Mouse (Mus musculus): ENCODE measurements around the gene Sept9.
A peak's percentile ranks its signal among the peaks of the same experiment; 100 is the strongest.

The Sept9 gene

DNA sequence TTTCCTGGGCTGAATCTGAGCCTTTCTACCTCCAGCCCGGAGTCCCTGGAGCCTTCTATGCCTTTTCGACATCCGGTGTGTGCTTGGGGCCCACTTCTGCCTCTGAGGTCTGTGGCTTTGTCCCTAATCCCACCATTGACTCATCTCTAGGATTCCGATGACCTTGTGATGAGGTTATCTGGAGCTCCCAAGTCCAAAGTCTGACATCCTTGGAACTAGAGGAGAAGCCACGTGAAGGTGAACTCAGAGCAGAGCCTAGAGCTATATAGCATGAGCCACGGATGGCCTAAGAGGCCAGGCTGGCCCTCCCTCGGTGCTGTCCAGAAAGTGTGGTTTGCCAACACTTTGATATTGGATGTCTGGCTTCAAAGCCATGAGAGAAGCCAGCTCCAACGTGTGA, 23.4 kb downstream of the Sept9 start:
- no peak for DNase-seq

DNA sequence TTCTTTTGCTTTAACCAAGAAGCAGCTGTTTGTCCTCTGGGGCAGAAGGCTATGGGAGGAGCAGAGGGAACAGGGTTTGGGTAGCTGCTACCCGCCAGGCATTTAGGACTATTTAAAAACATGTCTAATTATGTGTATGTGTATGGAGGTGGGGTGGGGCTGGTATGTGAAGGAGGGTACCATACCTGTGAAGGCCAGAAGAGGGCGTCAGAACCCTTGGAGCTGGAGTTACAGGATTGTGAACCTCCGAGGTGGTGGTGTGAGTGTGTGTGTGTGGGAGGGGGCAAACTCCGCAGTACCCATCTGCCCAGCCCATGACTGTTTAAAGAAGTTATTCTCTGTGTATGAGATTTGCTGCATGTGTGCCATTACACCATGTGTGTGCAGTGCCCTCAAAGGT, 25.3 kb downstream of the Sept9 start:
- DNase-seq: no peak

DNA sequence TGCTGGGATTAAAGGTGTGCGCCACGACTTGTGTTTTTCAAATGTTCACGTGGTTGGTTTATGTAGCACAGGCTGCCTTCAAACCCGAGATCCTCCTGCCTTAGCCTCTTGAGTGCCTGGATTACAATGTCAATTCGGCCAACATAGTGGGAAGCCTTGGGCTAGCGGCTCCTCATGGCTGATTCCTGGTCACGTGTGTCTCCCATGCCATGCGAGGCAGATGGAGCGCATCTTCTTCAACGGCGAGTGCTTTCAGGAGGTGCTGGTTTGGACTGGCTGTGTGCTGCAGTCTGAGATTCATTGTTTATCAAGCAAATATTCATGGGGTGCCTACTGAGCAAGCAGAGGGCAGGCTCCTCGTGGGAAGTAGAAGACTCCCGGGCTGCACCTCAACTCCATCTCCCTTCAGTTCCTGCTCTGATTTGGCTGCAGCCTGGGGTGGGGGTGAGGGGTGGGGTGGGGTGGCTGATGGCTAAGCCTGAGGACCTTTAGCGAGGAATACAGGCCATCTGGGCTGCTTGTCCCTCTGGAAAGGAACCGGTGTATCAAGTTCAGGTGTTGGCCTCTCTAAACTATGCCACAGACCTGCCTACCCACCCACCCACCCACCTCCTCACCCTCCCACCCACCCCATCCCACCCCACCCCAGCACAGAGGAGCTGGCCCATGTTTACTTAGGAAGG, 26.2 kb downstream of the Sept9 start:
- no peak for DNase-seq

DNA sequence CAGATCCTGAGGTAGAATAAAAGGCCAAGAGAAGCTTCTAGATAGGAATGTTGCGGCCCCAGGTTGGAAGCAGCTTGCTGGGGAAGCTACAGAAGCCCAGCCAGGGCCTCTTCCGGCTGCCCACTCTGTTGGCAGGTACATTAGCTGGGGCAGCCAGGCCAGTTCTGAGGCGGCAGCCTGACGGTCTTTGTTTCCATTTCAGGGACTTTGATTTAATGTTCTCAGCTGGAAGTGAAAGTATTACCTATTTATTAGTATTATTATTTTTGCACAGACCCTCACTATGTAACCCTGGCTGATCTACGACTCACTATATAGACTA, 26.7 kb downstream of the Sept9 start:
- DNase-seq: no peak

DNA sequence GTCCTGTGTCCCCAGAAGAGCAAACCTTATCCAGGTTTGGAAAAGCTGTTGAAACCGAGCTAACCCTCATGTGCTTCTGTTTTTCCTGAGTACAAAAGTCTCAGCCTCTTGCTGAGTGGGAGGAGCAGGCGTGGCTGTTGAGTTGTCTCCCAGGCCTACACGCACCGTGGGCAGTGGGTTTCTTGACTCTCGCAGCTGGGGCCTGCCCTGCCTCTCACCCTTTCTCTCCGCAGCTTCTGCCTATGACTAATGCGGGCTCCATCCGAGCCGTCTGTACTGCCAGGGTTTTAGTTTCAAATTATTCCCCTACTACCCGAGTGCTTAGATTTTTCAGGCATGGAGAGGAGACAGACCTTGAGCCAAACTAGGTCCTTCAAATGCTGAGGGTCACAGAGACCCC, 28.7 kb downstream of the Sept9 start:
- no peak for DNase-seq

DNA sequence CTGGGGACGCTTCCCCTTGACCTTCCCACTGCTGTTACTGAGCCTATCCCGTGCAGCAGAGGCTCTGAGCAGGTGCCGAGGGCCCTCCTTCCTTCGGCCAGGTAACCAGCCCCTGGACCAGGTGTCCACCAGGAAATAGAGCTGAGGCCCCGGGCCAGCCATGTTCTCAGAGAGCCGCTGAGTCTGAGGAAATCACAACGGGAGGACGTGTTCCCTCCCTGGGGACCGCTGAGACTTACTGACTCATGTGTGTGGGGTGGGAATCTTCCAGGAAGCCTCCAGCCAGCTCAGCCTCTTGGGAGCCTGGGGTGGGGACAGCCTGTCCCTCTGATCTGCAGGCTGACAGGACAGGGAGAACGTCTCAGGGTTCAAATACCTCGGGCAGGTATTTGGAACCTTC, 32.1 kb downstream of the Sept9 start:
- peak; percentile 48 to 50 for DNase-seq

DNA sequence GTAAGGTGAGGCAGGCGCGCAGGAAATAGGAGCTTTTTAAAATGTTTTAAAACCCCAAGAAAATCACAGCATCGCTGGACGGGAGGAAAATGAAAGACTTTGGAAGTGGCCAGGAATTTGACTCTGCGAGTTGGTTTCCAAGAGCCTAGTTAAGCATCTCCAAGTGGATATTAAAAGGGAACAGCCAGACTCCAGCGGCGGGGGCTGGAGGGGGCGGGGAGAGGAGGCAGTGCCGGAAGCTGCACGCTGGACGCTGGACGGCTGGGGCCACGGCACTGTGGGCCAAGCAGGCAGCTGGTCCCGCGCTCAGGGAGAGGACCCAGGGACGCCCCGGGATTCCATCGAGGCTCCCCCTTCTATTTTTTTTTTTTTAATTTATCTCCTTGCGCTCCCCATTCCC, 32.6 kb downstream of the Sept9 start:
- DNase-seq: peak; percentile 60 to 66

DNA sequence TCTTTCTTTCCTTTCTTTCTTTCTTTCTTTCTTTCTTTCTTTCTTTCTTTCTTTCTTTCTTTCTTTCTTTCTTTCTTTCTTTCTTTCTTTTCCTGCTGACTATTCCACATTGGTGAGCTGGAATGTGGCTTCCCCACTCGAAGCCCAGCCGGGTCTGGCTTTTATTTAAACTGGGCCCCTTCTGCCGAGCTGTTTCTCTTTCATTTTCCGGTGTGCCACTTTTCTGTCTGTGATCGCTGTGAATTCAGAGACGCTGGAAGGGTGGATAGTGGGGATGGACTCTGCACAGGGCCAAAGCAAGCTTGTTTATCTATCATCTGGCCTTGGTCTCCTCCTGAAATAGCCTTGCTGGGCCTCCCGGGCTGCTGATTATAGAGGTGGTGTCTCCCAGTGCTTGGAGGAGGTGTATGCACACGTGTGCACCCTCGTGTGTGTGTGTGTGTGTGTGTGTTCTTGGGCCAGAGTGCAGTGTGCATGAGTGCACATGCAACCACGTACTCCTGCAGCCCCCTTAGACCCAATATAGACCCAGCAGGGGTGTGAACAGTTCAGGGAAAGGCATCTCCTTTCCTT, 33.5 kb downstream of the Sept9 start:
- DNase-seq: no peak

DNA sequence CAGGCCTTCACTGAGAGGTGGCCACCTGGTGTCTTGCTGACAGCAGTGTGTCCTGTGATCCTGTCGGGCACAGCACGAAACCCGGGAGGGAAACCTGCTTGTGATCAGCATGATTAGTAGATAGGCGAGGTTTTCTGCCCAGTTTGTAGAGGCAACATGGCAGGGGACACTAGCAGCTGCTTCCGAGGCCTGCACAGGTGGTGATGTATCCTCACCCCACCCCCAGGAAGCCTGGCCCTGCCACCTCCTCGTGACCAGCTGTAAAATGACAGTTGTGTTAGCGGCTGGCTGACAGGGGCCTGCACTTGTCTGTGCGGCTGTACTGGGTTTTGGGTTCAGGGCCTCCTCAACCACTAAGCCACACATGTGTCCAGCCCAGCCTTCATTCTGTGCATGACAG, 34.4 kb downstream of the Sept9 start:
- DNase-seq: no peak

DNA sequence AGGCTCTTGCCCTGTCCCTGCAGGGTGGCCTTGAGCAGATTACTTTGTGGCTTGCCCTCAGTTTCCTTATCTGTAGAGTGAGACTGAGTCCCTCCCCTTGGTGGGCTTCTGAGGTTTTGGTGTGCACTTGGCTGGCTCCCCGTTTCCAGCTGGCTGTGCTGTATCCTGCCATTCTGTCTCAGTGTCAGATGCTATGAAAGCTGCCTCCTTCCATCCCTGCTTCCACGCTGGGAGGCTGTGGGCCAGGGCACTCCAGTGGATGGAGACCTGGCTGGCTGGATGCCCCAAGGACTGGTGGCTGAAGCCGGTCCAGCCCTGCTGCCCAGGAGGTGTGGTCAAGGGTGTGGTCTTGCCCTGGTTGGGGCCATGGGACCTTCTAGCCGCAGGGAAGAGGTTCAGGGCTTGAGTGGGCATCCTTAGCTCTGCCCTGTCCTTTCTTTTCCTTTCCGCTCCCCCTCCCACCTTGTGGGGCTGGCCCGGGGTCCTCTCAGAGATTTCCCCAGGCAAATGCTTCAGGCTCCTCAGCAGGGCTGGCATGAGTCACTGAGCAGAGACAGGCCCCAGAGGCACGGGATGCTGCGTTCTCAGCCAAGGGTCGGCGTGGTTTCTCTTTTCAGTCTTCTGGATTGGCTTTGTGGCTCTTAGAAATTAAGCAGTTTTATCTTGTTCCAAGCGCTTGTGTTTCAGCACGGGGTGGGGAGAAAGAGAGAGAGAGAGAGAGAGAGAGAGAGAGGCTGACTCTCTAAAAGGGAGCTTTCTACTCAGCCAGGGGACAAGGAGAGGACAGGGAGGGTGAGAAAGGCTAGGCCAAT, 35.8 kb downstream of the Sept9 start:
- no peak for DNase-seq

DNA sequence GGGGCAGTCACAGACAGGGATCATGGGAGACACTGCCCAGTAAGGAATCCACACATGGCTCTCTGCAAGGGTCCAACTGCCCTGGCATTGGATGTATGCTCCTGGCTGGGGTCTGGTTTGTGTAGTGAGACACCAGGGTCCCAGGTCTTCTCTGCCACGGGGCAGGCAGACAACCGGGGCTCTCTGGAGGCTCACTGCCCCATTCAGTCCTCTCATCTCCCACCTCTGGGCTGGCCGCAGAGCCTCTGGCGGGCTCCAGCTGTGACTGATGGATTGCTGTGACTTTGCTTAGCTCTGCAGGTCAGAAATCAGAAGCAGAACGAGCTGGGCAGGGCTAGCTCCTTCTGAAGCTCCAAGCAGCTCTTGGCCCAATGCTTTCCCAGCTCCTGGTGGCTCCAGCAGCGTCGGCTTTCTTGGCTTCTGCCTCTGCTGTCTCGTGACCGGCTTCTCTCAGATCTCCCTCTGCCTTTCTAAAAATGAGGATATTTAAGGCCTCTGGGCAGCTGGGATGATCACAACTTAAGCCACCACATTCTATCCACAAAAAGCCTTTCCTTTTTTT, 36.5 kb downstream of the Sept9 start:
- DNase-seq: peak in 1 of 2 experiments; percentile 32

DNA sequence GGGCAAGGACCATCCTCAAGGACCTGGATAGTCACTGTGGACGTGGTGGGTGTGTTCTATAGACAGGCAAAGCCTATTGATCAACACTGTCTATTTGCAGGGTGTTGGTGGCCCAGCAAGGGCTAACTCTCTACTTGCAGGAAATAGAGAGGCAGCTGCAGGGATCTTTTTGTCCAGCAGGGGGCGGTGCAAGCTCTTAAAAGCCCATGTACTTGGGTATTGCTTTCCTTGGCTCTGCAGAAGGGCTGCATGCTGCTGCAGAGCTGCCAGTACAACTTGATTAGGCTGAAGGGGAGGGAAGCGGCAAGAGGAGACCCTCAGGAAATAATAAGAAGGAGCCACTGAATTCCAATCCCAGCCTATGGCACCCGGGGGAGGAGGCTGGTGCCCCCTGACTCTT, 38.7 kb downstream of the Sept9 start:
- peak; percentile 83 to 96 for DNase-seq

DNA sequence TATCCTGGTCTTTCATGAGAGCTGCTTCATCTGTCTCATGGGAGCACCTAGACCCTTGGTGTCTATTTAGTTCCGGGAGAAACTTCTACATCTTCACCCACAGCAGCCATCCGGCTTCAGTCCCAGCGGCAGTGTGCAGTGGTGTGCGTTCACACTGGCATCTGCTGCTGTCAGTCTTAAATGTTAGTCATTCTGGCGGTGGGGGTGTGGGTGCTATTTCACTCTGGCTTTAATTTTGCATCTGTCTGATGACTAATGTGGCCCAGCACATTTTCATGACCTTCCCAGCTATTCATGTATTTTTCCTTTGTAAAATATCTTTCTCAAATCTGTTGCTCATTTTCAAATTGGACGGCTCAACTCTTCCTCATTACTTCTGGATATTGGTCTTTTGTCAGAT, 40.2 kb downstream of the Sept9 start:
- DNase-seq: no peak

DNA sequence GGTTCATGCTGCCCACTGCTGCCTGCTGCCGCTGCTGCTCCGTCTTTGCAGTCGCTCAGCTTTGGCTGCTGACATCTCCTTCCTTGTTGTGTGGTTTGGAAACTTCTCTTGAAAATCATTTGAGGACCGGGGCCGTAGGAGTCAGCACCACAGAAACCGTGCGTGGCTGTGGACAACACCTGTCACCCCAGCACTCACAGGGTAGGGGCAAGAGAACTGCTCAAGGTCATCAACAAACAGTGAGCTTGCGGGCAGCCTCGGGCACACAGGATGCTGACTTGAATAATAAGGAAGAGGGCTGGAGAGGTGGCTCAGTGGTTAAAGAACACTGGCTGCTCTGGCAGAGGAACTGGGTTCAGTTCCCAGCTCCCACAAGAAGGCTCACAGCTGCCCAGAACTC, 40.9 kb downstream of the Sept9 start:
- no peak for DNase-seq

DNA sequence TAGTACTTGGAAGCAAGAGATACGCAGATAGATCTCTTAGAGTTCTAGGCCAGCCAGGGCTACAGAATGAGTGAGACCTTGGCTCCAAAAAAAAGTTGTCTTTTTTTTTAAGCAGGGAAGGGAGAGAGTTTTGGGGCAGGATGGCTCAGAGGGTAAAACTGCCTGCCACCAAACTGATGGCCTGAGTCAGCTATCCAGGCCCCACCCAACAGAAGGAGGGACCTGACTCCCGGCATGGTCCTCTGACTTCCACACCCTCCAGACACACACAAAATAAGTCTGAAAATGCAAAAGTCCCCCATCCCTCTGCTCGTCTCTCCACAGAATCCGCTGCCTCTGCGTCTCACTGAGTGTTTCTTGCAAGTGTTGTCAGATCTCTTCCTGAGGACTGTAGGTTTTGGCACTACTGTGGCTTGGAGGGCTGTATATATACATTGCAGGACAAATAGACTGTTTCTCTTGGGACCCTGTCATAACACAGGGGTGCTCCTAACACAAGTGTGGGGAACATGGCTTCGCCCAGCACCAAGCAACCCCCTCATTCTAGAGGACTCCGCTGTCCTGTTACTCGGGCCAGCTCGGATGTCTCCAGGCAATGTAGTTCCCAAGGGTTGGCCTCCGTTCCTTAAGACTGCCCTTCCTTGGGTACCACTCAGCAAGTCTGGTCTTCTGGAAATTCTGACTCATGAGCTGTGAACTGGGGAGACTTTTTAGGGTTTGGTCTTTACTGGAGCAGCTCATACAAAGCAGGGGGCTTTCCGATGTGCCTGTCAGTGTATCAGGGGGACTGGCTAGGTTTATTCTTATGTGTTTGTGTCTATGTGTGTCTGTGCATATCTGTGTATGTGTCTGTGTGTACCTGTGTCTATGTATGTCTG, 41.6 kb downstream of the Sept9 start:
- no peak for DNase-seq

DNA sequence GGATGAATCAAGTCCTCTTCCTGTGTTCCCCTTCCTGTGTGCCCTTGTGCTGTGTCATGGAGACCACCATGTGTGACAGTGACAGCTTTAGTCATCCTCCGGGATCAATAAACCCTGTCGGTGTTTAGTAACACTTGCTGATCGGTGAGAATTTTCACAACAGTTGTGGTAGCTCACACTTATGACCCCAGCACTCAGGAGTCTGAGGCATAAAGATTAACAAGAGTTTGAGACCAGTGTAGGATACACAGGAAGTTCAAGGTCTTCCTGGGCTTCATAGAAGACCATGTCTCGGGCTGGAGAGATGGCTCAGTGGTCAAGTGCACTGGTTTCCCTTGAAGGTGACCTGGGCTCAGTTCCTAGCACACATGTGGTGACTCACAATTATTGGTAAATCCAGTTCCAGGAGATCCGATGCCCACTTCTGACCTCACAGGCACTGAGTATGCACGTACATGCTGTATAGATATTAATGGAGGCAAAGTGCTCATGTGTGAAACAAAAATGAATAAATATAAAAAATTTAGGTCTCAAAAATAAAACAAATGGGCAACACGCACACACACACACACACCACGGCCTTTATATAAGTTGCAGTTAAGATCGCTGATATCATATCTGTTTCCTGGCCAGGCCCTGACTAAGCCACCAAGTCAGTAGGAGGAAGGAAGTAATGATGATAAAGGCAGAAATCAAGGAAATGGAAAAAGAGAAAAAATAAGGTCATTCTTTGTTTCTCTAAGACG, 43.1 kb downstream of the Sept9 start:
- DNase-seq: no peak

DNA sequence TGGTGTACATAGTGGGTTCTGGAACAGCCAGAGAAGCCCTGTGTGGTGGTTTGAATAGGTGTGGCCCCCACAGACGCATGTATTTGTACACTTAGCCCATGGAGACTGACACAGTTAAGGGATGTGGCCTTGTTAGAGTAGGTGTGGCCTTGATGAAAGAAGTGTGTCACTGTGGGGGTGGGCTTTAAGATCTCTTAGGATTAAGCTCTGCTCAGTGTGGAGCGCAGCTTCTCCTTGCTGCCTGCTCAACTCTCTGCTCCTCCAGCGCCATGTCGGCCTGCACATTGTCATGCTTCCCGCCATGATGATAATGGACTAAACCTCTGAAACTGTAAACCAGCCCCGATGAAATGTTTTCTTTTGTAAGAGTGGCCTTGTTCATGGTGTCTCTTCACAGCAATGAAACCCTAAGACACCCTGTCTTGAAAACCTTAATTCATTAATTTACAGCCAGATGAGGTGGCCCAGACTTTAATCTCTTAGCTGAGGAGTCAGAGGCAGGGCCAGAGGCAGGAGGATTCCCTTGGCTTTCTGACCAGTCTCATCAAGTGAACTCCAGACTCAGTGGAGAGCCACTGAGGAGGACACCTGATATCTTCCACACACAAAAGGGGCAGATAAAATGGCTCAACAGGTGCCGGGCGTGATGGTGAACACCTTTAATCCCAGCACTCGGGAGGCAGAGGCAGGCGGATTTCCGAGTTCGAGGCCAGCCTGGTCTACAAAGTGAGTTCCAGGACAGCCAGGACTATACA, 44.3 kb downstream of the Sept9 start:
- no peak for DNase-seq

DNA sequence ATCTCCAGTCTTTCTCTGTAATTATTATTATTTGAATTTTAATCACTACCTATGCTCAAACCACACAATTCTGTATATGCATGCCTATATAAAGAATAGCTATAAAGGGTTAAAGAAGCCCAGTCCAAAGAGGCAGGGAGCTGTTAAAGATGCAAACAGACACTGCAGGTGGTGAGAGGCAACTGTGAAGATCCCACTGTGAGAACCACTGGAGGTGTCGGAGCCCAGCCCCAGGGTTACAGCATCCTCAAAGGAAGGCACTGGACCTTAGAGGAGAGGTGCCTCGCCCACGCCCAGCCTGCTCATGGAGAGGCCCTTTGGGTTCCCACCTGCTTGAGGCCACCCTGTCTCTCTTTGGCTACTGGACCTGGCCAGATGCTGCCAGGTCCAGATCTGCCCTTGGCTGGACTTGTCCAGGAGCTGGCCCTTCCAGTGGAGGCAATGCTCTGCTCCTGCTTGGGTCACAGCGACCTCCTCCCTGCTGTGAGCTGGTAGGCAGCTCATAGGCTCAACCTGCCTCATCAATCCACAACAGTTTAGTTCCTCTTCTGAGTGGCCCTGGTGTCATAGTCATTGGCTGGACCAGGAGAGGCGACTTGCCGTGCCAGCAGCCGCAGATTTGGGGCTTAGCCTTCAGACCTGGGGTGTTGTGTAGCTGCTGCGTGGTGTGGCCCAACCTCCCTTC, 45.7 kb downstream of the Sept9 start:
- no peak for DNase-seq

DNA sequence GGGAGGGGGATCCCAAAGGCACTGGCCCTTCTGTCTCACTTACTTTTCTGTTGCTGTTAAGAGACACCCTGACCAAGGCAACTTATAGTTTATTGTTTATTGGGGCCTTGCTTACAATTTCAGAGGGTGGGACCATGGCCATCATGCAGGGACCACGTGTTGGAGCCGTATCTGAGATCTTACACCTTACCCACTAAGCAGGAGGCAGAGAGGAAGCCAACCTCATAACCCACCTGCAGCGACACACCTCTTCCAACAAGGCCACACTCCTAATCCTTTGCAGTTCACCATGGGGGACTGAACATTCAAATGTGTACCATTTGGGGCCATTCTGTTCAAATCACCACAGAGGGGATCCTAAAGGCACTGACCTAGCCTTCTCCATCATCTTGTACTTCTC, 46.4 kb downstream of the Sept9 start:
- no peak for DNase-seq

DNA sequence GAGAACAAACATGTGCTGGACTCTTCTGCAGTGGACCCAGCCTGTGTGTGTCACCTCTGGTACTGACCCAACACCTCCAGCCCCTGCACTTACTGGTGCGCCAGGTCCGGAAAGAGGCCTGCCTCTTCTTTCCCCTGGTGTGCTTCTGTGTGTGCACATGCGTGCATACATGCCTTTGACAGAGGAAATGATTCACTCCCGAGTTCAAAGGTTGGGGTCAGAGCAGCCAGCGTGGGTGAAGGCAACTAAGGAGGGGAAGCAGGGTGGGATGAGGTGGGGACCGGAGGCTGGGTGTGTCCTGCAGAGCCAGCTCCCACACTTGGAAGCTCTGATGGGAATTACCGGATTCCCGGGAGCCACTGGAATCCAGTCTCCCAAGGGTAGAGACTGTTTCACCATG, 46.8 kb downstream of the Sept9 start:
- DNase-seq: no peak

DNA sequence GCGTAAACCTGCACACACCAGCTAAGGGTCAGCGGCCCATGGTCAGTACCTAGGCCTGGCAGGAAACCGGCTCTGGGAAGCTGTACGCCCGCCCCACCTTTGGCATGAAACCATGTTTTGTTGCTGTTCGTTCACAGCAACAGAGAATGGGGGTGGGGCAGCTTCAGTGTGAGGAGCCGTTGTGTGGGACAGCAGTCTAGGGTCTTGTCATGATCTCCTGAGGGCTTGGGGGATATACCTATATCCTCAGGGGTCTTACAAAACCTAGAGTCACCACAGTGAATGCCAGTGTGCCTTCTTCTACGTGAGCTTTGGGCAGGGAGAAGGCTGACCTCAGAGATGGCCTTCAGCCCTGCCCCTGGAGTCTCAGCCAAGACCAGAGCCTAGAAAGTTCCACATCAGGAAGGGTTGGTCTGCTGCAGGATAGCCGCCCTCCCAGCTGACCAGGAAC, 47.5 kb downstream of the Sept9 start:
- DNase-seq: peak; percentile 77 to 87
